Mouse (Mus musculus) liver, embryonic 11.5 days (tissue): ENCODE measurements around the gene Mtnr1b. TPM values are rescaled to one million over a fixed set of nuclear protein-coding genes. Genes with fewer than 3 reads are reported as not detected.

ENCODE experiments used
- ATAC-seq: fragments of 200-750 bp; cut with Nextera tagmentation; replicated peaks from 2 replicates; pipeline ENCODE4 v1.8.0; 2017; ENCODE audit warnings: moderate number of reproducible peaks, mild to moderate bottlenecking, moderate TSS enrichment, moderate library complexity; ENCODE audit not compliant: low FRiP score
- DNase-seq: peaks from one replicate; pipeline ENCODE4 v3.0.0-alpha.2; 2017; ENCODE audit warnings: low spot score
- H3K27ac ChIP-seq: fragments of 300-500 bp; sonication (generic); 2 replicates; pipeline ENCODE4 v1.5.1; 2014; ENCODE audit warnings: mild to moderate bottlenecking, low read depth, low read length, control low read depth
- H3K27me3 ChIP-seq: fragments of 300-500 bp; sonication (generic); replicated peaks from 2 replicates; pipeline ENCODE4 v1.6.1; 2014; ENCODE audit warnings: low read length, mixed read lengths; ENCODE audit not compliant: control insufficient read depth, insufficient read depth
- H3K36me3 ChIP-seq: fragments of 300-500 bp; sonication (generic); 2 replicates; pipeline ENCODE4 v1.6.1; 2014; ENCODE audit warnings: mild to moderate bottlenecking, low read length, moderate library complexity, mixed read lengths; ENCODE audit not compliant: control insufficient read depth, insufficient read depth
- H3K4me1 ChIP-seq: fragments of 300-500 bp; sonication (generic); replicated peaks from 2 replicates; pipeline ENCODE4 v1.6.1; 2014; ENCODE audit warnings: low read length, mixed read lengths; ENCODE audit not compliant: control insufficient read depth, insufficient read depth
- H3K4me2 ChIP-seq: fragments of 300-500 bp; sonication (generic); 2 replicates; pipeline ENCODE4 v1.6.1; 2014; ENCODE audit warnings: mild to moderate bottlenecking, control low read depth, moderate library complexity
- H3K4me3 ChIP-seq: fragments of 300-500 bp; sonication (generic); 2 replicates; pipeline ENCODE4 v1.5.1; 2014; ENCODE audit warnings: low read depth, low read length, control low read depth
- H3K9ac ChIP-seq: fragments of 300-500 bp; sonication (generic); 2 replicates; pipeline ENCODE4 v1.6.1; 2014; ENCODE audit warnings: low read depth, low read length, control low read depth
- H3K9me3 ChIP-seq: fragments of 300-500 bp; sonication (generic); 2 replicates; pipeline ENCODE4 v1.6.1; 2016; ENCODE audit warnings: low read length, inconsistent platforms, mixed read lengths; ENCODE audit not compliant: control insufficient read depth
- WGBS: fragments of 180-500 bp; shearing (Covaris S2); extraction: QIAGEN DNeasy Blood & Tissue Kit; methylation state at CpG from one replicate; pipeline ENCODE4 v1.1.7; 2014; 5-methylcytosine and 5-hydroxymethylcytosine counted together
- polyA plus RNA-seq: library from polyadenylated mRNA; unstranded; fragments of >200 nt; fragmentation: Nextera tagmentation; extraction: Ambion mirVana; gene quantifications from 2 replicates; pipeline ENCODE4 v1.2.1, GENCODE M21; 2014

Mtnr1b gene
- polyA plus RNA-seq, 1 experiment from 2014 or later = not detected

- DNase-seq (no peak), ATAC-seq (no peak)
- Histone ChIP-seq H3K36me3 (no peaks in the 10 kb centered on the region), H3K9me3 (no peaks in the 10 kb centered on the region), H3K4me2 (no peak overlapping the region), H3K27me3 (no peaks in the 10 kb centered on the region), H3K9ac (no peak overlapping the region), H3K4me3 (no peak overlapping the region), H3K4me1 (no peaks in the 10 kb centered on the region), H3K27ac (no peak overlapping the region)
- WGBS = 63% methylated on average over 4 of the region's 4 CpGs
These were observed 92.4 kb downstream of the Mtnr1b start for GRCm38 (mm10) chr9:15781936-15782335.

GRCm38 (mm10) chr9:15774911-15775310, 99.4 kb downstream of the Mtnr1b start:
- Histone ChIP-seq H3K4me1 (no peaks in the 10 kb centered on the region), H3K27me3 (no peaks in the 10 kb centered on the region), H3K9me3 (no peaks in the 10 kb centered on the region), H3K36me3 (no peaks in the 10 kb centered on the region), H3K4me2 (no peak overlapping the region), H3K27ac (no peak overlapping the region), H3K4me3 (no peak overlapping the region), H3K9ac (no peak overlapping the region)
- ATAC-seq (no peak), DNase-seq (no peak)
- WGBS = 65% methylated on average over 1 of the region's 1 CpGs

Other genes with a start within 250 kb of the Mtnr1b start
- gene Deup1, start 246.6 kb downstream of the Mtnr1b start, polyA plus RNA-seq = 0.14 and 0.19 TPM in 2 replicates
- gene Slc36a4, start 164.8 kb downstream of the Mtnr1b start, polyA plus RNA-seq = 4.9 and 7.7 TPM in 2 replicates